Mouse (Mus musculus) lung, postnatal 0 days (tissue): ENCODE data around the gene Zfp462.

Source experiments
- CTCF ChIP-seq: IDR thresholded peaks from 2 replicates; pipeline ENCODE4 v1.5.1; 2016; ENCODE audit warnings: antibody characterized with exemption, mild to moderate bottlenecking
- EP300 ChIP-seq: IDR thresholded peaks from 2 replicates; pipeline ENCODE4 v1.6.1; 2016; ENCODE audit warnings: antibody characterized with exemption, mild to moderate bottlenecking, control low read depth

GRCm38 (mm10) chr4:55011391-55011790 is 66.5 kb downstream of the Zfp462 start:
- TF ChIP-seq CTCF, result peak; percentile 31
- no peak for TF ChIP-seq EP300
